Mouse (Mus musculus) neural tube, embryonic 11.5 days (tissue): ENCODE results near the gene Hnrnpul2. TPM values are rescaled to one million over a fixed set of nuclear protein-coding genes. Genes with fewer than 3 reads are reported as not detected.

Experiments used
- ATAC-seq: fragments of 200-750 bp; cut with Nextera tagmentation; 2 replicates; pipeline ENCODE4 v1.8.0; 2017; ENCODE audit warnings: moderate number of reproducible peaks, mild to moderate bottlenecking, moderate TSS enrichment, moderate library complexity; ENCODE audit not compliant: insufficient read depth, low FRiP score, low TSS enrichment
- DNase-seq: peaks from one replicate; pipeline ENCODE4 v3.0.0-alpha.2; 2015; ENCODE audit warnings: low spot score
- H3K27ac ChIP-seq: fragments of 300-500 bp; sonication (generic); 2 replicates; pipeline ENCODE4 v1.5.1; 2014; ENCODE audit warnings: low read depth, mild to moderate bottlenecking, low read length
- H3K27me3 ChIP-seq: fragments of 300-500 bp; sonication (generic); 2 replicates; pipeline ENCODE4 v1.6.1; 2014; ENCODE audit warnings: mild to moderate bottlenecking, low read length, mixed read lengths; ENCODE audit not compliant: control insufficient read depth, insufficient read depth
- H3K36me3 ChIP-seq: fragments of 300-500 bp; sonication (generic); 2 replicates; pipeline ENCODE4 v1.6.1; 2014; ENCODE audit warnings: mild to moderate bottlenecking, low read length, moderate library complexity, mixed read lengths; ENCODE audit not compliant: control insufficient read depth, insufficient read depth
- H3K4me1 ChIP-seq: fragments of 300-500 bp; sonication (generic); 2 replicates; pipeline ENCODE4 v1.6.1; 2014; ENCODE audit warnings: low read length, mixed read lengths; ENCODE audit not compliant: control insufficient read depth, insufficient read depth
- H3K4me2 ChIP-seq: fragments of 300-500 bp; sonication (generic); 2 replicates; pipeline ENCODE4 v1.6.1; 2014; ENCODE audit warnings: low read depth, mild to moderate bottlenecking, moderate library complexity
- H3K4me3 ChIP-seq: fragments of 300-500 bp; sonication (generic); 2 replicates; pipeline ENCODE4 v1.5.1; 2014; ENCODE audit warnings: low read depth, low read length
- H3K9ac ChIP-seq: fragments of 300-500 bp; sonication (generic); 2 replicates; pipeline ENCODE4 v1.6.1; 2014; ENCODE audit warnings: mild to moderate bottlenecking, low read length
- H3K9me3 ChIP-seq: fragments of 300-500 bp; sonication (generic); 2 replicates; pipeline ENCODE4 v1.6.1; 2016; ENCODE audit warnings: low read length; ENCODE audit not compliant: control insufficient read depth
- WGBS: fragments of 180-500 bp; shearing (Covaris S2); extraction: QIAGEN DNeasy Blood & Tissue Kit; methylation state at CpG from one replicate; pipeline ENCODE4 v1.1.7; 2014; 5-methylcytosine and 5-hydroxymethylcytosine counted together
- polyA plus RNA-seq: library from polyadenylated mRNA; unstranded; fragments of >200 nt; fragmentation: Nextera tagmentation; extraction: Ambion mirVana; gene quantifications from 2 replicates; pipeline ENCODE4 v1.2.1, GENCODE M21; 2014

Hnrnpul2 gene
- polyA plus RNA-seq, 1 experiment from 2014 or later: 5.7 TPM

- Histone ChIP-seq H3K9me3 (no peaks in the 10 kb centered on the region), H3K27ac (no peak overlapping the region), H3K4me2 (no peak overlapping the region), H3K9ac (no peak overlapping the region), H3K36me3 (peaks cover 14% of the 10 kb centered on the region), H3K27me3 (no peaks in the 10 kb centered on the region), H3K4me1 (peaks cover 10% of the 10 kb centered on the region), H3K4me3 (no peak overlapping the region)
- 94% methylated on average over 7 of the region's 7 CpGs for WGBS
- no peak for DNase-seq
- ATAC-seq: no peak
Measured at GRCm38 (mm10) chr19:8875031-8875430, 55.2 kb downstream of the Hnrnpul2 start.

GRCm38 (mm10) chr19:8880311-8881033, 60.7 kb downstream of the Hnrnpul2 start, which contains the start of gene Uqcc3:
Gene Uqcc3 (minus strand): TSS chr19:8880923.
- Histone ChIP-seq H3K27ac (peak within 1 kb of the TSS; percentile 79), H3K9ac (peak within 1 kb of the TSS; percentile 86), H3K4me1 (0 out of 2 replicates have a peak, but pooled peaks cover 6% of the 10 kb centered on the region), H3K4me2 (peak within 1 kb of the TSS; percentile 81), H3K4me3 (peak within 1 kb of the TSS; percentile 85), H3K9me3 (no peaks in the 10 kb centered on the region), H3K36me3 (0 out of 2 replicates have a peak, but pooled peaks cover 2% of the 10 kb centered on the region), H3K27me3 (no peaks in the 10 kb centered on the region)
- ATAC-seq: peak; percentile 94
- under 1% methylated on average over 42 of the region's 42 CpGs for WGBS
- peak; percentile 90 for DNase-seq

- H3K27me3 ChIP-seq: no peaks in the 10 kb centered on the region
- H3K4me3 ChIP-seq: peak overlapping the region; percentile 85
- peak overlapping the region; percentile 81 for H3K4me2 ChIP-seq
- H3K36me3 ChIP-seq: no peaks in the 10 kb centered on the region
- H3K27ac ChIP-seq: no peak overlapping the region
- DNase-seq (no peak), ATAC-seq (no peak)
- WGBS: 18% methylated on average over 3 of the region's 3 CpGs
- H3K9me3 ChIP-seq: no peaks in the 10 kb centered on the region
- 0 out of 2 replicates have a peak, but pooled peaks cover 6% of the 10 kb centered on the region for H3K4me1 ChIP-seq
- peak overlapping the region; percentile 86; the same call in 1 of the 2 replicates for H3K9ac ChIP-seq
Measured at GRCm38 (mm10) chr19:8881034-8881392, 61.2 kb downstream of the Hnrnpul2 start.

- Histone ChIP-seq H3K27me3 (no peaks in the 10 kb centered on the region), H3K36me3 (no peaks in the 10 kb centered on the region), H3K4me3 (no peak within 1 kb of the TSS), H3K9me3 (no peaks in the 10 kb centered on the region), H3K4me1 (peaks cover 14% of the 10 kb centered on the region), H3K9ac (no peak within 1 kb of the TSS), H3K4me2 (no peak within 1 kb of the TSS), H3K27ac (no peak within 1 kb of the TSS)
- DNase-seq (no peak), ATAC-seq (no peak)
- WGBS: 83% methylated on average over 3 of the region's 3 CpGs
Measured at GRCm38 (mm10) chr19:8883616-8884015, 63.8 kb downstream of the Hnrnpul2 start, which contains the start of the genes Lbhd1 and Gm49403. Gene Lbhd1 (plus strand): TSS chr19:8883732. Gene Gm49403 (plus strand): TSS chr19:8883930.

Other genes starting within 250 kb of the Hnrnpul2 start
- gene Slc22a8, start 228.8 kb upstream of the Hnrnpul2 start, polyA plus RNA-seq: 0.20 TPM in 1 of 2 replicates, not detected in the other
- 0.53 and 0.69 TPM in 2 replicates for gene Slc22a6, start 202.0 kb upstream of the Hnrnpul2 start, polyA plus RNA-seq
- 0.05 TPM in 2 replicates for gene Chrm1, start 156.2 kb upstream of the Hnrnpul2 start, polyA plus RNA-seq
- 132 and 135 TPM in 2 replicates for gene Slc3a2, start 96.6 kb upstream of the Hnrnpul2 start, polyA plus RNA-seq
- 87.8 and 92.8 TPM in 2 replicates for gene Wdr74, start 84.2 kb upstream of the Hnrnpul2 start, polyA plus RNA-seq
- 1.4 and 2.1 TPM in 2 replicates for gene 1700092M07Rik, start 79.3 kb upstream of the Hnrnpul2 start, polyA plus RNA-seq
- gene Stx5a, start 78.6 kb upstream of the Hnrnpul2 start, polyA plus RNA-seq: 97.6 and 103 TPM in 2 replicates
- gene Nxf1, start 62.9 kb upstream of the Hnrnpul2 start, polyA plus RNA-seq: 243 and 245 TPM in 2 replicates
- 181 and 195 TPM in 2 replicates for gene Tmem223, start 49.0 kb upstream of the Hnrnpul2 start, polyA plus RNA-seq
- 41.8 and 46.7 TPM in 2 replicates for gene Tmem179b, start 45.5 kb upstream of the Hnrnpul2 start, polyA plus RNA-seq
- 20.7 and 22.4 TPM in 2 replicates for gene Taf6l, start 33.6 kb upstream of the Hnrnpul2 start, polyA plus RNA-seq
- gene Polr2g, start 21.4 kb upstream of the Hnrnpul2 start, polyA plus RNA-seq: 172 and 182 TPM in 2 replicates
- 6.6 and 7.2 TPM in 2 replicates for gene Zbtb3, start 17.5 kb upstream of the Hnrnpul2 start, polyA plus RNA-seq
- gene Ttc9c, start 677 bp upstream of the Hnrnpul2 start, polyA plus RNA-seq: 50.6 and 51.6 TPM in 2 replicates
- gene AC129217.1, start 9.8 kb downstream of the Hnrnpul2 start, polyA plus RNA-seq: 0.57 TPM in 1 of 2 replicates, not detected in the other
- gene Bscl2, start 17.5 kb downstream of the Hnrnpul2 start, polyA plus RNA-seq: 54.1 and 55.3 TPM in 2 replicates
- gene Gng3, start 19.2 kb downstream of the Hnrnpul2 start, polyA plus RNA-seq: 137 and 151 TPM in 2 replicates
- gene Lrrn4cl, start 30.8 kb downstream of the Hnrnpul2 start, polyA plus RNA-seq: 0.32 and 0.44 TPM in 2 replicates
- 182 and 186 TPM in 2 replicates for gene Ubxn1, start 51.5 kb downstream of the Hnrnpul2 start, polyA plus RNA-seq
- 52.9 and 55.0 TPM in 2 replicates for gene Uqcc3, start 60.9 kb downstream of the Hnrnpul2 start, polyA plus RNA-seq
- gene Lbhd1, start 63.7 kb downstream of the Hnrnpul2 start, polyA plus RNA-seq: 93.5 and 93.8 TPM in 2 replicates
- not detected in 2 replicates for gene Gm49403, start 63.9 kb downstream of the Hnrnpul2 start, polyA plus RNA-seq
- 103 and 112 TPM in 2 replicates for gene 1810009A15Rik, start 68.8 kb downstream of the Hnrnpul2 start, polyA plus RNA-seq
- not detected in 2 replicates for gene Gm49416, start 68.9 kb downstream of the Hnrnpul2 start, polyA plus RNA-seq
- gene Ints5, start 73.0 kb downstream of the Hnrnpul2 start, polyA plus RNA-seq: 40.8 and 49.9 TPM in 2 replicates
- gene Ganab, start 78.1 kb downstream of the Hnrnpul2 start, polyA plus RNA-seq: 116 and 128 TPM in 2 replicates
- 50.6 and 59.0 TPM in 2 replicates for gene B3gat3, start 100.4 kb downstream of the Hnrnpul2 start, polyA plus RNA-seq
- 0.88 and 1.2 TPM in 2 replicates for gene Rom1, start 109.3 kb downstream of the Hnrnpul2 start, polyA plus RNA-seq
- 7.9 and 9.3 TPM in 2 replicates for gene Eml3, start 109.5 kb downstream of the Hnrnpul2 start, polyA plus RNA-seq
- gene Mta2, start 121.9 kb downstream of the Hnrnpul2 start, polyA plus RNA-seq: 55.6 and 57.5 TPM in 2 replicates
- 30.2 and 36.3 TPM in 2 replicates for gene Tut1, start 133.8 kb downstream of the Hnrnpul2 start, polyA plus RNA-seq
- gene Eef1g, start 147.0 kb downstream of the Hnrnpul2 start, polyA plus RNA-seq: 468 and 469 TPM in 2 replicates
- 4.4 and 4.5 TPM in 2 replicates for gene Ahnak, start 169.3 kb downstream of the Hnrnpul2 start, polyA plus RNA-seq